Mouse (Mus musculus): ENCODE measurements around the gene Inpp5b. TPM values are rescaled to one million over a fixed set of nuclear protein-coding genes. Genes with fewer than 3 reads are reported as not detected.

Gene Inpp5b
- total RNA-seq, 2 experiments from 2014 or later, result 43.6 to 51.2 TPM

DNA sequence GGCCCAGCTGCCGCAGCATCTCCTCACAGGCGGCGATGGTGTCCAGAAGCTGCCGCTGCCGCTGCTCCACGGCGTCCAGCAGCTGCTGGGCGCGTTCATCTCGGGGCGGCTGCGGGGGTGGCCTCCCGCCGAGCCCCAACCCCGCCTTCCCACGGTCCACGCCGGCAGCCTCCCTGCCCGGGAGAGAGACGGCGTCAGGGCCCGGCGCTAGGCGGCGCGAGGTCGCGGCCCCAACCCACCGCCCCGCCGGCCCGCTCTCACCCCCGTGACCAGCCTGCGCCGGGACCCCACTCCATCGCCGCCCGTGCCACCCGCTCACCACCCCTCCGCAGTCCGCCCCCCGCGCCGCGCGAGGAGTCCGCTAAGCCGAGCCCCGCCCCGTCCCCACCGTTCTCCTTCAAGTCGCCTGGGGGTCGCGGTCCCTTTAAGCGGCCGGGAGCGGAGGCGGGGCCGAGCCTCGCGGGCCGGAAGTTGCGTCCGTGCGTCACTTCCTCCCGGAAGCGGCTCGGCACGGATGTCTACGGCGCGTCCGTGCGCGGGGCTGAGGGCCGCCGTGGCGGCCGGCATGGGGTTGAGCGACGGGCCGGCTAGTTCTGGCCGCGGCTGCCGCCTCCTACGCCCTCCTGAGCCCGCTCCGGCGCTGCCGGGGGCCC lies 108.7 kb downstream of the Inpp5b start, which contains the start of gene Yrdc:
Gene Yrdc (plus strand): TSS at position 419 of the 653 bp plus-strand sequence.
- TF ChIP-seq CTCF (conservative IDR thresholded peaks at IDR 0.05), result peak; percentile 49
- H3K27ac ChIP-seq, result peak within 1 kb of the TSS; percentile 100

More for the DNA sequence above, 108.7 kb downstream of the Inpp5b start, which contains the start of gene Yrdc:
- H3K4me3 ChIP-seq, result peak within 1 kb of the TSS; percentile 65
- peak; percentile 93 to 94 for DNase-seq (ENCODE audit: low spot score in 2 of 2)

Small RNA genes within 50 kb of the gene (microRNA-seq; reads per million reads assigned to microRNA genes)
- 0 reads per million in 2 experiments for gene Gm24721
- gene Mir697, result 0 reads per million in 2 experiments
- 0 to 0.92 reads per million in 2 experiments for gene Mir698

Other genes with a start within 250 kb of the Inpp5b start
- gene 3100002H09Rik, start 131.0 kb upstream of the Inpp5b start, total RNA-seq (2021), result 1 to 10 TPM in 1 of 2 experiments, under 1 TPM in 1; 0.98 to 2.3 TPM
- gene Pou3f1, start 85.0 kb upstream of the Inpp5b start, total RNA-seq (2021), result 10 to 100 TPM; 40.5 to 40.7 TPM
- gene Utp11, start 48.2 kb upstream of the Inpp5b start, total RNA-seq (2021), result 10 to 100 TPM; 16.6 to 18.6 TPM
- 1 to 10 TPM; 1.4 to 1.5 TPM for gene Fhl3, start 41.1 kb upstream of the Inpp5b start, total RNA-seq (2021)
- gene Sf3a3, start 27.1 kb upstream of the Inpp5b start, total RNA-seq (2021), result 10 to 100 TPM; 35.1 to 35.7 TPM
- 10 to 100 TPM; 24.6 to 24.8 TPM for gene Mtf1, start 60.3 kb downstream of the Inpp5b start, total RNA-seq (2021)
- gene Yrdc, start 108.8 kb downstream of the Inpp5b start, total RNA-seq (2021), result 10 to 100 TPM; 30.3 to 38.0 TPM
- gene 1110065P20Rik, start 109.3 kb downstream of the Inpp5b start, total RNA-seq (2021), result 10 to 100 TPM; 72.0 to 94.5 TPM
- gene Maneal, start 120.3 kb downstream of the Inpp5b start, total RNA-seq (2021), result 10 to 100 TPM; 52.3 to 54.4 TPM
- gene Epha10, start 139.0 kb downstream of the Inpp5b start, total RNA-seq (2021), result 10 to 100 TPM; 42.5 to 51.3 TPM
- 10 to 100 TPM; 22.1 to 23.6 TPM for gene 9930104L06Rik, start 195.2 kb downstream of the Inpp5b start, total RNA-seq (2021)
- gene Cdca8, start 197.5 kb downstream of the Inpp5b start, total RNA-seq (2021), result 1 to 10 TPM; 2.1 to 2.9 TPM
- gene Rspo1, start 244.6 kb downstream of the Inpp5b start, total RNA-seq (2021), result 1 to 10 TPM; 9.5 to 9.8 TPM

Measured in layer of hippocampus, adult 2 months (tissue).